Mouse (Mus musculus) testis, adult 10 weeks (tissue): Measurements from ENCODE around the gene Foxn2. TPM values are rescaled to one million over a fixed set of nuclear protein-coding genes. Genes with fewer than 3 reads are reported as not detected.

Source experiments
- polyA plus RNA-seq: library from polyadenylated mRNA; stranded (reverse); fragments of 350-450 nt; fragmentation: Illumina TruSeq; extraction: RNeasy Lipid Tissue Mini Kit (QIAGEN cat#74804); gene quantifications from one replicate; pipeline ENCODE4 v1.2.3, GENCODE M21; 2014; ENCODE audit warnings: low read depth, low replicate concordance

Foxn2 gene
- 10.1 TPM for polyA plus RNA-seq

DNA sequence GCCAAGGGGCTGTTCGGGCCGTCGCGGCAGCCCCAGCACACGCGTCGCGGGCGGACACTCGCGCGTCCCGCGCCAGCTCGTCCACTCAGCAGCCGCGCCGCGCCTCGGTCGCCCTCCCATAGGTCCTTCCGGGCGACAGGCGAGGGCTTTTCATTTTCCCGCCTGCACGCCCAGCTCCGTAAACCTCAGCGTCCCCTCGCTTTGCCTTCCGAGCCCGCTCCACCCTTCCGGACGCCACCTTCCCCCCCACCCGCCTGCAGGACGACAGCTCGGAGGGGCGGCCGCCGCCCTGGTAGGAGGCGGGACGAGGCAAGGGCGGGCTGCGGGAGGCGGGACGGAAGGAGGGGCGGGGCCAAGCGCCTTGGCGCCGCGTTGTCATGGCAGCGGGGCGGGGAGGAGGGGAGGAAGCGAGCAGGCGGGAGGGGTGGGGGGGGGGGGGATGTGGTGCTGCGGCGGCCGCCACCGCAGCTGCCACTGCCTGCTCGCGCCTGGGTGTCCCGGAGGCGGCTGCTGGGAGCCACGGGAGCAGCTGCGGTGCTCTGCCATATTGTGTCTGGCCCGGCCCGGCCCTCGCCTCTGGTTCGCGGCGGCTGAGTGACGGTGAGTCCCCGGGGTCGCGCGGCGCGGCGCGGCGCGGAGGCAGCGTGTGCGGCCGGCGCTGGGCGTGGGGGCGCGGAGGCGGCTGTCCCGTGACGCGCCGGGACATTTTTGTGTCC is at the start of gene Foxn2:
TSS of gene Foxn2 (plus strand) at position 427 of the 716 bp plus-strand sequence.

DNA sequence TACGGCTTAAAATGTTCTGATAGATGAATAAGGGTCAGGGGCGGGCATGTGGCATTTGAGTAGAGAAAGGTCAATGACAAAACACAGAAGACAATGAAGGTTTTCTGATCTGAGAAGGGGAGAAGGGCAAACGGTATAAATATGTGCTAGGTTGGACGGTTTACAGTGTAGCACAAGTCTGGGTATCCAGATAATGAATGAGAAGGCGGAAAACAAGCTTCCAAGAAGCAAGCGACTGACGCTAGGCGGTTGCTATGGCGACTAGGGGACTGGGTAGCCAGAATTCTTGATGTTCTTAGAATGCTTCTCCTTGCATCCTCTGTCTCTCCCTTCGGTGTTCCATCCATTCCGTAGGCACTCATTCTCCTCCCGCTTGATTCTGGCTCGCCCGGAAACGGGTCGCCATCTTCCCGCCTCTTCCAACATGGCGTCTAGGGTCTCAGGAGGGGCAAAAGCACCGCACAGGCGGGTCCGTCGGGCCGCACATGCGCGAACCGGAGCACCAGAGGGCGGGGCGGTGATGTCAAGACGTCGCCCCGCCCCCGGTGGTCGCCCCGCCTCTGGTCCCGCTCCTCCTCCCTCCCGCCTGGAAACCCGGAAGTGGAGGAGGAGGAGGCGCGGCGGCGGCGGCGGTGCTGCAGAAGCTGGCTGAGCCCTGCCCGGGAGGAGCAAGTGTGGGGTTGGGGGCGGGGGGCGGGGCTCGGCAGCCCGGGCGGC is 89.2 kb downstream of the Foxn2 start, which contains the start of gene Ppp1r21:
TSS of gene Ppp1r21 (plus strand) at position 600 of the 717 bp plus-strand sequence.

Other genes starting within 250 kb of the Foxn2 start
- gene Ppp1r21, start 89.4 kb downstream of the Foxn2 start, polyA plus RNA-seq = 7.0 TPM
- gene Ston1, start 157.0 kb downstream of the Foxn2 start, polyA plus RNA-seq = 12.1 TPM
- gene Gtf2a1l, start 227.9 kb downstream of the Foxn2 start, polyA plus RNA-seq = 315 TPM